Mouse (Mus musculus): ENCODE data around the gene Dtx1. TPM values are rescaled to one million over a fixed set of nuclear protein-coding genes. Genes with fewer than 3 reads are reported as not detected.

Dtx1 gene
- polyA plus RNA-seq, 1 experiment = 6.6 TPM

- no peak for DNase-seq (ENCODE audit: low spot score)
Observed at GRCm38 (mm10) chr5:120643365-120644085, 68.2 kb downstream of the Dtx1 start.

GRCm38 (mm10) chr5:120640094-120640493 is 71.6 kb downstream of the Dtx1 start:
- no peak for DNase-seq (ENCODE audit: low spot score)

- DNase-seq (ENCODE audit: low spot score) = no peak
Observed at GRCm38 (mm10) chr5:120635633-120636032, 76.1 kb downstream of the Dtx1 start.

GRCm38 (mm10) chr5:120634860-120635259 is 76.9 kb downstream of the Dtx1 start:
- DNase-seq (ENCODE audit: low spot score) = no peak

GRCm38 (mm10) chr5:120634131-120634530 is 77.6 kb downstream of the Dtx1 start, which contains the start of gene Cfap73:
Cfap73 (minus strand) TSS chr5:120634235.
- no peak for DNase-seq (ENCODE audit: low spot score)

GRCm38 (mm10) chr5:120631892-120632291 is 79.8 kb downstream of the Dtx1 start:
- no peak for DNase-seq (ENCODE audit: low spot score)

- DNase-seq (ENCODE audit: low spot score) = no peak
Observed at GRCm38 (mm10) chr5:120631128-120631527, 80.6 kb downstream of the Dtx1 start.

Other genes with a start within 250 kb of the Dtx1 start
- 7.4 and 8.4 TPM in 2 replicates for gene Sdsl, start 239.1 kb downstream of the Dtx1 start, polyA plus RNA-seq (2012; rRNA removed)
- gene Sds, start 235.4 kb downstream of the Dtx1 start, polyA plus RNA-seq (2012; rRNA removed) = not detected in 2 replicates
- 29.2 and 38.3 TPM in 2 replicates for gene Plbd2, start 208.3 kb downstream of the Dtx1 start, polyA plus RNA-seq (2012; rRNA removed)
- gene Slc8b1, start 200.8 kb downstream of the Dtx1 start, polyA plus RNA-seq (2012; rRNA removed) = 28.8 and 30.9 TPM in 2 replicates
- 38.6 and 55.0 TPM in 2 replicates for gene Tpcn1, start 123.3 kb downstream of the Dtx1 start, polyA plus RNA-seq (2012; rRNA removed)
- 1.6 and 1.8 TPM in 2 replicates for gene Iqcd, start 122.9 kb downstream of the Dtx1 start, polyA plus RNA-seq (2012; rRNA removed)
- gene Rita1, start 99.3 kb downstream of the Dtx1 start, polyA plus RNA-seq (2012; rRNA removed) = 11.0 and 12.9 TPM in 2 replicates
- 25.7 and 26.2 TPM in 2 replicates for gene Ddx54, start 99.2 kb downstream of the Dtx1 start, polyA plus RNA-seq (2012; rRNA removed)
- not detected in 2 replicates for gene Cfap73, start 77.7 kb downstream of the Dtx1 start, polyA plus RNA-seq (2012; rRNA removed)
- 0.81 and 1.3 TPM in 2 replicates for gene Rasal1, start 63.1 kb downstream of the Dtx1 start, polyA plus RNA-seq (2012; rRNA removed)
- 8.3 and 9.0 TPM in 2 replicates for gene Oas2, start 37.9 kb upstream of the Dtx1 start, polyA plus RNA-seq (2012; rRNA removed)
- gene Oas3, start 65.7 kb upstream of the Dtx1 start, polyA plus RNA-seq (2012; rRNA removed) = 0.32 and 0.94 TPM in 2 replicates
- 0.06 and 0.07 TPM in 2 replicates for gene Oas1e, start 83.6 kb upstream of the Dtx1 start, polyA plus RNA-seq (2012; rRNA removed)
- 4.7 and 5.1 TPM in 2 replicates for gene Oas1c, start 100.6 kb upstream of the Dtx1 start, polyA plus RNA-seq (2012; rRNA removed)
- gene Oas1f, start 135.4 kb upstream of the Dtx1 start, polyA plus RNA-seq (2012; rRNA removed) = 0.15 and 0.16 TPM in 2 replicates
- not detected in 2 replicates for gene Oas1h, start 149.5 kb upstream of the Dtx1 start, polyA plus RNA-seq (2012; rRNA removed)
- gene Oas1g, start 175.7 kb upstream of the Dtx1 start, polyA plus RNA-seq (2012; rRNA removed) = 2.4 and 3.1 TPM in 2 replicates
- gene Oas1a, start 195.6 kb upstream of the Dtx1 start, polyA plus RNA-seq (2012; rRNA removed) = 5.3 and 5.7 TPM in 2 replicates
- gene Oas1d, start 202.6 kb upstream of the Dtx1 start, polyA plus RNA-seq (2012; rRNA removed) = not detected in 2 replicates

Data from urinary bladder, adult 2 months (tissue).